Mouse (Mus musculus) neural tube, embryonic 14.5 days (tissue): ENCODE data around the gene Tbr1. TPM values are rescaled to one million over a fixed set of nuclear protein-coding genes. Genes with fewer than 3 reads are reported as not detected.

ENCODE experiments used
- ATAC-seq: fragments of 200-750 bp; cut with Nextera tagmentation; 2 replicates; pipeline ENCODE4 v1.8.0; 2017; ENCODE audit warnings: low read depth, mild to moderate bottlenecking, moderate TSS enrichment, moderate library complexity
- H3K27ac ChIP-seq: fragments of 300-500 bp; sonication (generic); 2 replicates; pipeline ENCODE4 v1.5.1; 2014; ENCODE audit warnings: low read depth, mild to moderate bottlenecking, control low read depth, low read length, moderate library complexity, mixed read lengths
- H3K27me3 ChIP-seq: fragments of 300-500 bp; sonication (generic); 2 replicates; pipeline ENCODE4 v1.6.1; 2014; ENCODE audit warnings: low read length; ENCODE audit not compliant: control insufficient read depth, insufficient read depth
- H3K36me3 ChIP-seq: fragments of 300-500 bp; sonication (generic); 2 replicates; pipeline ENCODE4 v1.6.1; 2014; ENCODE audit warnings: low read length, mixed read lengths; ENCODE audit not compliant: control insufficient read depth, insufficient read depth
- H3K4me1 ChIP-seq: fragments of 300-500 bp; sonication (generic); 2 replicates; pipeline ENCODE4 v1.6.1; 2014; ENCODE audit warnings: low read length; ENCODE audit not compliant: control insufficient read depth, insufficient read depth
- H3K4me2 ChIP-seq: fragments of 300-500 bp; sonication (generic); 2 replicates; pipeline ENCODE4 v1.6.1; 2014; ENCODE audit warnings: mild to moderate bottlenecking, low read depth, low read length, control low read depth
- H3K4me3 ChIP-seq: fragments of 300-500 bp; sonication (generic); 2 replicates; pipeline ENCODE4 v1.5.1; 2014; ENCODE audit warnings: low read depth, low read length, control low read depth, mixed read lengths
- H3K9ac ChIP-seq: fragments of 300-500 bp; sonication (generic); replicated peaks from 2 replicates; pipeline ENCODE4 v1.6.1; 2014; ENCODE audit warnings: low read depth, mild to moderate bottlenecking, control low read depth, low read length, mixed read lengths
- H3K9me3 ChIP-seq: fragments of 300-500 bp; sonication (generic); 2 replicates; pipeline ENCODE4 v1.6.1; 2016; ENCODE audit warnings: low read length; ENCODE audit not compliant: control insufficient read depth
- WGBS: fragments of 180-500 bp; shearing (Covaris S2); extraction: QIAGEN DNeasy Blood & Tissue Kit; methylation state at CpG from one replicate; pipeline ENCODE4 v1.1.7; 2014; 5-methylcytosine and 5-hydroxymethylcytosine counted together
- polyA plus RNA-seq: library from polyadenylated mRNA; unstranded; fragments of >200 nt; fragmentation: Nextera tagmentation; extraction: Ambion mirVana; gene quantifications from 2 replicates; pipeline ENCODE4 v1.2.1, GENCODE M21; 2014

Tbr1 gene
- polyA plus RNA-seq, 1 experiment from 2014 or later = 0.16 TPM

GRCm38 (mm10) chr2:61803443-61804367, 975 bp downstream of the Tbr1 start:
- H3K4me1 ChIP-seq = peaks cover 5% of the 10 kb centered on the region; the same call in 1 of the 2 replicates
- H3K9ac ChIP-seq = no peak overlapping the region
- 2% methylated on average over 29 of the region's 29 CpGs for WGBS
- no peaks in the 10 kb centered on the region for H3K9me3 ChIP-seq
- H3K27ac ChIP-seq = no peak overlapping the region
- H3K36me3 ChIP-seq = no peaks in the 10 kb centered on the region
- peaks cover 29% of the 10 kb centered on the region for H3K27me3 ChIP-seq
- no peak overlapping the region for H3K4me3 ChIP-seq
- no peak for ATAC-seq
- no peak overlapping the region for H3K4me2 ChIP-seq

DNA sequence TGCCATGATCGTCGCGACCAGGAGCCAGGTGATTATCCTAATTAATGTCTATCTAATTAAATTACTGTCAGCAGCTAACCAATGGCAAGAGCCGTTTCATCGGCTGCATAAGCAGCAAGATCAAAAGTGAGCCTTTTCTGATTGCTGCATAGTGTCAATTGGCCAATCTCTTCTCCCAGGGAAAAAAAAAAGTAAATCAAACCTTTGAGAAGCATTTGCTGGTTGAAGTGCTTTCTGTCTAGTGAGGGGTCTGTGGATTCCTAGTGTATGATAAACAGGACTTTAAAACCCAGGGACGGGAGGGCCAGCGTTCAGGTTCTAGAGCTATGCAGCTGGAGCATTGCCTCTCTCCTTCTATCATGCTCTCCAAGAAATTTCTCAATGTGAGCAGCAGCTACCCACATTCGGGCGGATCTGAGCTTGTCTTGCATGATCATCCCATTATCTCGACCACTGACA, 1.7 kb downstream of the Tbr1 start:
- WGBS = 2% methylated on average over 10 of the region's 10 CpGs
- Histone ChIP-seq H3K27ac (no peak overlapping the region), H3K9ac (no peak overlapping the region), H3K4me2 (no peak overlapping the region), H3K4me3 (no peak overlapping the region), H3K27me3 (peaks cover 36% of the 10 kb centered on the region), H3K4me1 (peaks cover 5% of the 10 kb centered on the region; the same call in 1 of the 2 replicates), H3K9me3 (no peaks in the 10 kb centered on the region), H3K36me3 (no peaks in the 10 kb centered on the region)
- ATAC-seq = no peak

- peak; percentile 41 for ATAC-seq
- Histone ChIP-seq H3K4me1 (peaks cover 5% of the 10 kb centered on the region; the same call in 1 of the 2 replicates), H3K4me3 (no peak overlapping the region), H3K27me3 (peaks cover 42% of the 10 kb centered on the region), H3K36me3 (no peaks in the 10 kb centered on the region), H3K4me2 (no peak overlapping the region), H3K9me3 (no peaks in the 10 kb centered on the region), H3K9ac (no peak overlapping the region), H3K27ac (no peak overlapping the region)
- under 1% methylated on average over 39 of the region's 39 CpGs for WGBS
These were observed 2.3 kb downstream of the Tbr1 start for GRCm38 (mm10) chr2:61804841-61805540.

- H3K4me2 ChIP-seq = no peak overlapping the region
- WGBS = under 1% methylated on average over 39 of the region's 39 CpGs
These were observed 3.0 kb downstream of the Tbr1 start for GRCm38 (mm10) chr2:61805541-61806345.

GRCm38 (mm10) chr2:61806346-61806825, 3.7 kb downstream of the Tbr1 start:
- H3K4me3 ChIP-seq = no peak overlapping the region
- peaks cover 55% of the 10 kb centered on the region for H3K27me3 ChIP-seq
- H3K9me3 ChIP-seq = no peaks in the 10 kb centered on the region
- no peak overlapping the region for H3K9ac ChIP-seq
- ATAC-seq = no peak
- peaks cover 5% of the 10 kb centered on the region for H3K4me1 ChIP-seq
- no peak overlapping the region for H3K27ac ChIP-seq
- H3K36me3 ChIP-seq = no peaks in the 10 kb centered on the region
- no peak overlapping the region for H3K4me2 ChIP-seq
- WGBS = 2% methylated on average over 3 of the region's 3 CpGs

More at GRCm38 (mm10) chr2:61805541-61806345, 3.0 kb downstream of the Tbr1 start:
- no peaks in the 10 kb centered on the region for H3K36me3 ChIP-seq
- peaks cover 50% of the 10 kb centered on the region for H3K27me3 ChIP-seq
- H3K9me3 ChIP-seq = no peaks in the 10 kb centered on the region
- no peak overlapping the region for H3K27ac ChIP-seq
- no peak overlapping the region for H3K4me3 ChIP-seq
- no peak overlapping the region for H3K9ac ChIP-seq
- ATAC-seq = peak; percentile 44; the same call in 1 of the 2 replicates
- H3K4me1 ChIP-seq = peaks cover 5% of the 10 kb centered on the region; the same call in 1 of the 2 replicates

DNA sequence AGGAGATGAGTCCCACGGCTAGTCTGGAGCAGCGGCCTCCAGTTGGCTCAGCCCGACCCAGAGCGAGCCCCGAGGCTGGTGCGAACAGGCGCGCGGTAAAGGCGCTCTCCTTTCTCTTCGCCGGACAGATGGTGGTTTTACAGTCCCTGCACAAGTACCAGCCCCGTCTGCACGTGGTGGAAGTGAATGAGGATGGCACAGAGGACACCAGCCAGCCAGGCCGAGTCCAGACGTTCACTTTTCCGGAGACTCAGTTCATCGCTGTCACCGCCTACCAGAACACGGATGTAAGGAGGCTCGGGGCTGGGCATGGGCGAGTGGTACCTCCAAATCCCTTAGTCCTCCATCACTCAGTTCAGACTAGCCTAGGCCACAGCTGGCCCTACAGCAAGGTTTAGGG, 4.4 kb downstream of the Tbr1 start:
- H3K27ac ChIP-seq = no peak overlapping the region
- peak; percentile 31; the same call in 1 of the 2 replicates for ATAC-seq
- peaks cover 9% of the 10 kb centered on the region for H3K4me1 ChIP-seq
- no peaks in the 10 kb centered on the region for H3K9me3 ChIP-seq
- no peak overlapping the region for H3K9ac ChIP-seq
- 1% methylated on average over 22 of the region's 22 CpGs for WGBS
- H3K4me3 ChIP-seq = no peak overlapping the region
- peaks cover 51% of the 10 kb centered on the region for H3K27me3 ChIP-seq
- no peaks in the 10 kb centered on the region for H3K36me3 ChIP-seq
- no peak overlapping the region for H3K4me2 ChIP-seq

- H3K4me2 ChIP-seq = no peak overlapping the region
- no peaks in the 10 kb centered on the region for H3K9me3 ChIP-seq
- peaks cover 9% of the 10 kb centered on the region for H3K4me1 ChIP-seq
- no peak overlapping the region for H3K4me3 ChIP-seq
- no peak overlapping the region for H3K9ac ChIP-seq
- H3K36me3 ChIP-seq = no peaks in the 10 kb centered on the region
- peaks cover 51% of the 10 kb centered on the region for H3K27me3 ChIP-seq
- WGBS = 19% methylated on average over 2 of the region's 2 CpGs
- no peak overlapping the region for H3K27ac ChIP-seq
- no peak for ATAC-seq
These were observed 5.1 kb downstream of the Tbr1 start for GRCm38 (mm10) chr2:61807781-61808180.

DNA sequence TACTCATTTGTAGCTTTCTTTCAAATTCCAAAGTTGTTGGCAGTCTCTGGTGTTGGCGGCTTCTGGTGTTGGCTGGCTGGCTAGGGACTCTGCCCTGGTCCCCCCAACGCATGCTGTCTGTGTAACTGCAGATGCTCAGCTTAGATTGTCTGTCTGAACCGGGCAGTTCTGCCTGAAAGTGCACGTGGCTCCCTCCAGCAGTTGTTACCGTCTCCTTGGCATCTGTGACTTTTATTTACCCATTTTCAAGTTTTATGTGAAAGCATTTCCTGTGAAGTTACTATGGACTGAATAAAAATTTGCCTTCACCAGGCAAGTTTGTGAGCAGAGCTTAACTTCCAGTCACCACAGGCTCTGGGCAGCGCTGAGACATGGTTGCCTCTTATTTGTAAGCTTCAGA, 6.0 kb downstream of the Tbr1 start:
- no peak for ATAC-seq
- 2% methylated on average over 6 of the region's 6 CpGs for WGBS
- peaks cover 55% of the 10 kb centered on the region for H3K27me3 ChIP-seq

More for the DNA sequence above, 6.0 kb downstream of the Tbr1 start:
- Histone ChIP-seq H3K4me3 (no peak overlapping the region), H3K9ac (no peak overlapping the region), H3K36me3 (no peaks in the 10 kb centered on the region), H3K27ac (no peak overlapping the region), H3K4me1 (peaks cover 9% of the 10 kb centered on the region), H3K9me3 (no peaks in the 10 kb centered on the region), H3K4me2 (no peak overlapping the region)
